Comparison of ENCODE assay signal across 15 mouse cellular contexts in genomic region chr6:50784381-50784780, GRCm38 (mm10).
DNase-seq lines count a peak whose midpoint lies in the region; ATAC-seq lines count a peak whose summit lies in the region.
"Had no signal": no experiment of that assay in that cellular context is flagged by ENCODE, and none has a peak within 500 bp of the region (broad histone marks: within the 10 kb centered on the region; RNA-seq: fewer than 3 reads in every experiment).

No protein-coding gene starts in this region.

- H3K36me3 ChIP-seq in neural tube, embryonic 15.5 days: no peaks in the 10 kb centered on the region
- H3K36me3 ChIP-seq in hindbrain, embryonic 14.5 days (replicated peaks; ENCODE audit: control insufficient read depth, insufficient read depth): no peaks in the 10 kb centered on the region
- H3K36me3 ChIP-seq in midbrain, embryonic 16.5 days (ENCODE audit: control insufficient read depth, insufficient read depth, low read length): no peaks in the 10 kb centered on the region
- H3K36me3 ChIP-seq in kidney, embryonic 16.5 days (ENCODE audit: insufficient read depth, low read length): no peaks in the 10 kb centered on the region
- H3K36me3 ChIP-seq: heart, embryonic 13.5 days; liver, embryonic 15.5 days had no signal

- H3K9ac ChIP-seq in neural tube, embryonic 15.5 days (replicated peaks): no peak overlapping the region
- no peak overlapping the region for H3K9ac ChIP-seq in hindbrain, embryonic 14.5 days
- no peak overlapping the region for H3K9ac ChIP-seq in midbrain, embryonic 16.5 days (ENCODE audit: low read depth, low read length)
- H3K9ac ChIP-seq in kidney, embryonic 16.5 days (replicated peaks; ENCODE audit: low read length): no peak overlapping the region
- H3K9ac ChIP-seq: heart, embryonic 13.5 days; liver, embryonic 15.5 days had no signal

- peaks cover 15% of the 10 kb centered on the region for H3K4me1 ChIP-seq in neural tube, embryonic 15.5 days
- peaks cover 14% of the 10 kb centered on the region for H3K4me1 ChIP-seq in hindbrain, embryonic 14.5 days (replicated peaks; ENCODE audit: control insufficient read depth, insufficient read depth, low read length)
- no peaks in the 10 kb centered on the region for H3K4me1 ChIP-seq in midbrain, embryonic 16.5 days (ENCODE audit: control insufficient read depth, insufficient read depth, low read length)
- H3K4me1 ChIP-seq in kidney, embryonic 16.5 days (ENCODE audit: insufficient read depth, low read length): 0 out of 2 replicates have a peak, but pooled peaks cover 4% of the 10 kb centered on the region
- H3K4me1 ChIP-seq: heart, embryonic 13.5 days; liver, embryonic 15.5 days; megakaryocyte, embryonic 14.5 days had no signal

- no peak overlapping the region for H3K4me3 ChIP-seq in neural tube, embryonic 15.5 days (replicated peaks)
- H3K4me3 ChIP-seq in hindbrain, embryonic 14.5 days (replicated peaks; ENCODE audit: low read length): no peak overlapping the region
- no peak overlapping the region for H3K4me3 ChIP-seq in midbrain, embryonic 16.5 days (ENCODE audit: low read depth, low read length)
- H3K4me3 ChIP-seq in kidney, embryonic 16.5 days (ENCODE audit: low read length): no peak overlapping the region
- H3K4me3 ChIP-seq: heart, embryonic 13.5 days; liver, embryonic 15.5 days; megakaryocyte, embryonic 14.5 days had no signal

- H3K9me3 ChIP-seq in neural tube, embryonic 15.5 days (replicated peaks): no peaks in the 10 kb centered on the region
- no peaks in the 10 kb centered on the region for H3K9me3 ChIP-seq in hindbrain, embryonic 14.5 days (ENCODE audit: control insufficient read depth, low read length)
- no peaks in the 10 kb centered on the region for H3K9me3 ChIP-seq in midbrain, embryonic 16.5 days (replicated peaks; ENCODE audit: control insufficient read depth, low read length, poor library complexity, severe bottlenecking)
- H3K9me3 ChIP-seq in kidney, embryonic 16.5 days (ENCODE audit: low read length): peaks cover 5% of the 10 kb centered on the region; the same call in 1 of the 2 replicates
- H3K9me3 ChIP-seq: heart, embryonic 13.5 days; liver, embryonic 15.5 days had no signal

- no peak for ATAC-seq in neural tube, embryonic 15.5 days (ENCODE audit: low FRiP score)
- ATAC-seq in hindbrain, embryonic 14.5 days (ENCODE audit: low FRiP score): no peak
- ATAC-seq in midbrain, embryonic 16.5 days: no peak
- no peak for ATAC-seq in kidney, embryonic 16.5 days (ENCODE audit: low FRiP score, low TSS enrichment)

- DNase-seq in heart, adult 11 months: peak; percentile 81
- no peak for DNase-seq in heart, adult 9 months (ENCODE audit: low spot score in 2 of 2)
- DNase-seq in neural tube, embryonic 10.5 days (ENCODE audit: extremely low spot score, low spot score): no peak
- DNase-seq in hindbrain, embryonic 14.5 days (ENCODE audit: low spot score): no peak
- DNase-seq in adrenal gland, postnatal 4 days (ENCODE audit: low spot score in 2 of 2): no peak
- DNase-seq: kidney, adult 9 months; kidney, postnatal 36 days; right cerebral cortex, postnatal 25 days; thymus, adult 2 months had no signal

- H3K27ac ChIP-seq in neural tube, embryonic 15.5 days (replicated peaks): peak overlapping the region; percentile 19; the same call in 1 of the 2 replicates
- H3K27ac ChIP-seq in hindbrain, embryonic 14.5 days: peak overlapping the region; percentile 53
- H3K27ac ChIP-seq in midbrain, embryonic 16.5 days (ENCODE audit: low read length): peak overlapping the region; percentile 62
- no peak overlapping the region for H3K27ac ChIP-seq in kidney, embryonic 16.5 days (ENCODE audit: low read length)
- H3K27ac ChIP-seq: heart, embryonic 13.5 days; liver, embryonic 15.5 days had no signal

- H3K4me2 ChIP-seq in neural tube, embryonic 15.5 days: no peak overlapping the region
- no peak overlapping the region for H3K4me2 ChIP-seq in hindbrain, embryonic 14.5 days (replicated peaks)
- H3K4me2 ChIP-seq in midbrain, embryonic 16.5 days (ENCODE audit: low read length): no peak overlapping the region
- no peak overlapping the region for H3K4me2 ChIP-seq in kidney, embryonic 16.5 days (replicated peaks; ENCODE audit: low read depth, low read length)
- H3K4me2 ChIP-seq: heart, embryonic 13.5 days; liver, embryonic 15.5 days had no signal

- no peaks in the 10 kb centered on the region for H3K27me3 ChIP-seq in neural tube, embryonic 15.5 days (replicated peaks)
- no peaks in the 10 kb centered on the region for H3K27me3 ChIP-seq in hindbrain, embryonic 14.5 days (ENCODE audit: control insufficient read depth, insufficient read depth, low read length)
- no peaks in the 10 kb centered on the region for H3K27me3 ChIP-seq in midbrain, embryonic 16.5 days (ENCODE audit: control insufficient read depth, insufficient read depth, low read depth, low read length)
- H3K27me3 ChIP-seq in kidney, embryonic 16.5 days (ENCODE audit: insufficient read depth, low read length): no peaks in the 10 kb centered on the region
- H3K27me3 ChIP-seq: heart, embryonic 13.5 days; liver, embryonic 15.5 days; megakaryocyte, embryonic 14.5 days had no signal

- 84% methylated on average over 6 of the region's 6 CpGs for WGBS in neural tube, embryonic 15.5 days
- 76% methylated on average over 6 of the region's 6 CpGs for WGBS in hindbrain, embryonic 14.5 days
- 90% methylated on average over 6 of the region's 6 CpGs for WGBS in midbrain, embryonic 16.5 days
- 88% methylated on average over 6 of the region's 6 CpGs for WGBS in kidney, embryonic 16.5 days
